Mouse (Mus musculus): ENCODE measurements around the gene Polr3h.
A peak's percentile ranks its signal among the peaks of the same experiment; 100 is the strongest.

The Polr3h gene

GRCm38 (mm10) chr15:81949076-81949475 lies 23.0 kb upstream of the Polr3h start:
- DNase-seq (ENCODE audit: low read depth), result no peak

GRCm38 (mm10) chr15:81943176-81943749 lies 17.2 kb upstream of the Polr3h start:
- DNase-seq (ENCODE audit: low read depth), result no peak

GRCm38 (mm10) chr15:81941010-81941409 lies 15.0 kb upstream of the Polr3h start:
- DNase-seq (ENCODE audit: low read depth), result no peak

- DNase-seq (ENCODE audit: low read depth), result no peak
Observed at GRCm38 (mm10) chr15:81940219-81940618, 14.2 kb upstream of the Polr3h start.

GRCm38 (mm10) chr15:81939774-81940173 lies 13.7 kb upstream of the Polr3h start:
- DNase-seq (ENCODE audit: low read depth), result no peak

- DNase-seq (ENCODE audit: low read depth), result no peak
Observed at GRCm38 (mm10) chr15:81939157-81939715, 13.2 kb upstream of the Polr3h start.

- DNase-seq (ENCODE audit: low read depth), result no peak
Observed at GRCm38 (mm10) chr15:81938246-81938645, 12.2 kb upstream of the Polr3h start.

- DNase-seq (ENCODE audit: low read depth), result no peak
Observed at GRCm38 (mm10) chr15:81937098-81937972, 11.3 kb upstream of the Polr3h start.

- DNase-seq (ENCODE audit: low read depth), result no peak
Observed at GRCm38 (mm10) chr15:81936679-81937078, 10.6 kb upstream of the Polr3h start, which contains the start of gene Csdc2. Gene Csdc2, plus strand, starts transcription at chr15:81936759.

GRCm38 (mm10) chr15:81935869-81936637 lies 10.0 kb upstream of the Polr3h start:
- DNase-seq (ENCODE audit: low read depth), result no peak

GRCm38 (mm10) chr15:81933986-81934385 lies 7.9 kb upstream of the Polr3h start:
- no peak for DNase-seq (ENCODE audit: low read depth)

GRCm38 (mm10) chr15:81932951-81933470 lies 7.0 kb upstream of the Polr3h start:
- DNase-seq (ENCODE audit: low read depth), result no peak

- no peak for DNase-seq (ENCODE audit: low read depth)
Observed at GRCm38 (mm10) chr15:81928277-81928676, 2.2 kb upstream of the Polr3h start.

GRCm38 (mm10) chr15:81927741-81928140 lies 1.7 kb upstream of the Polr3h start:
- DNase-seq (ENCODE audit: low read depth), result peak; percentile 89

GRCm38 (mm10) chr15:81926446-81926822 lies 394 bp upstream of the Polr3h start:
- DNase-seq (ENCODE audit: low read depth), result no peak

- no peak for DNase-seq (ENCODE audit: low read depth)
Observed at GRCm38 (mm10) chr15:81924933-81925332, 1.1 kb downstream of the Polr3h start.

- DNase-seq (ENCODE audit: low read depth), result no peak
Observed at GRCm38 (mm10) chr15:81921255-81921654, 4.8 kb downstream of the Polr3h start.

- peak; percentile 70 for DNase-seq (ENCODE audit: low read depth)
Observed at GRCm38 (mm10) chr15:81920546-81921217, 5.4 kb downstream of the Polr3h start.

GRCm38 (mm10) chr15:81919062-81919461 lies 7.0 kb downstream of the Polr3h start:
- no peak for DNase-seq (ENCODE audit: low read depth)

- DNase-seq (ENCODE audit: low read depth), result no peak
Observed at GRCm38 (mm10) chr15:81917621-81918463, 8.2 kb downstream of the Polr3h start.

- no peak for DNase-seq (ENCODE audit: low read depth)
Observed at GRCm38 (mm10) chr15:81917201-81917600, 8.8 kb downstream of the Polr3h start.

Measured in fibroblast of lung, adult 2 months (primary cell).